Mouse (Mus musculus) cerebellum, adult 9-11 months (tissue): Measurements from ENCODE around the gene Fnip1.

ENCODE experiments used
- DNase-seq: peaks from one replicate; pipeline ENCODE4 v3.0.0; 2022

The Fnip1 gene

DNA sequence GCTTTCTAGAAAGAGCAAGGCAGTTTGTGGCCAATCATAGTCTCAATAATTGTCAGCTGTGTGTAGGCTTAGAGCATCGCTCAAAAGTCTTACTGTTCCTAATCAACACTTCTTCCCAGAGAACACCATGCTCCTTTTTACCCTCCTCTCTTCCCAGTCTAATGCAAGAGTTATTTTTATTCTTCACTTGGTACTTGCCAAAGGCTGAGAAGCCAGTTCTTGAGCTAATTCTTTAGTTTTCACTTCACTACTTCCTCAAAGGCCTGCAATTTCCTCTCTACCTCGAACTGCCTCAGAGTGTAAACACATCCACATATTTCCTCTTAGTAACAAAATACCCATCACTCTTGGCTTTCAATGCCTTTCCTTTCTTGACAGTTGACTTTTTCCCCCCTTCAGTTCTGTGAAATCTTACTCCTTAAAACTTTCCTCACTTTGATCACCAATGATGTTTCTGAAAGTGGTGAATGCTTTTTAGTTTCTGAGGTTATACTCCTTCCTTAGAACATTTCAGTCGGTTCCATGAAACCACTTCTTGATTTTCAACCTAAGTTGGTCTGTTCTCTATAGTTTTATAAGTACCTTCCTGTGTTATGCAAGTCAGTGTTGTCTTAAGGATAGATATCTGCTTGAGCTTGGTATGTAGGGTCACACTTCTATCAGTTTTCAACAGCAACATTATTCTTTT lies 26.7 kb downstream of the Fnip1 start:
- no peak for DNase-seq

DNA sequence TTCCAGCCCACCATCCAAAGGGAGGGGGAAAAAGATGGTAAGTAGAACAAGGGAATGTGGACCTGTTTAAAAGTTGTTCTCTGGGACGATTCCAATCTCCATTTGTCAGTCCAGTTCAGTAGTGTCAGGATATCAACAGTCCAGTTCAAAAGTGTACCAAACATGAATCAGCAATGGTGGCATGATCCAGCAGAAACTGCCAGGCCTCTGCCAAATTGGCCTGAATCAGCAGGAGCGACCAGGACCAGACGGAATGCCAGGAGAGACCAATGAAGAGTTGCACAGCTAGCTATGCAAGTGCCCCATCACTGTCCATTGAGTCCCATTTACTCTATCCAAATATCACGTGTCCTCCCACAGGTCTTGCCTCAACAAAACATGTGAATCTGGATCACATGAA lies 34.2 kb downstream of the Fnip1 start:
- DNase-seq: no peak

DNA sequence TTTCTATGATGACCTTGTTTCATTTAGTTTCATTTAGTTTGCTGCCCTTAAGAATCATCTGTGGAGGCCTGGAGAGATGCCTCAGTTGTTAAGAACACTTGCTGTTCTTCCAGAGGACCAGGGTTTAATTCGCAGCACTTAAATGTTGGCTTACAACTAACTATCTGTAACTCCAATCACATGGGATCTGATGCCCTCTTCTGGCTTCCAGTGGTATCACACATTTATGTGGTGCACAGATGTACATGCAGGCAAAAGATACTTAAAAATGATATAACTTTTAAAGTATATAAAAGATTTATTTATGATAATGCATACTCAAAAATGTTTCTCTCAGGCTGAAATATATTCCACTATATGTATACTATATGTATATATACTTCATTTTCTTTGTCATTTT lies 40.4 kb downstream of the Fnip1 start:
- no peak for DNase-seq

DNA sequence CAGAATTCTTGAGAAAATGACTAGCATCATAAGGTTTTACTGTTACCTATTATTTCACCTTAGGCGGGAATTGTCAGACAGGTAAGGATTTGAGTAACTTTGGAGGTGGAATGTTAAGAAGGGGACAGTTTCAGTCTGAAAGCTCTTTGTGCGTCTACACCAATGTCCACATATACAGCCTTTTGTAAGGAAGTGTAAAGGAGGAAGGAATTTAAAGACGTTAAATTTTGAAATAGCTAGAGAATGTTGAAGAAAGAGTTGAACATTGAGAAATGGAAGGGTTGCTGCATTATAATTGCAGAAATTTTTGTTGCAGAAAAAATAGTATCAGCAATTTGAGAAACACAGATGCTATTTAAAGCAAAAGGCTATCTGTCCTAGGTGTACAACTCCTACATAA lies 48.0 kb downstream of the Fnip1 start:
- no peak for DNase-seq

- no peak for DNase-seq
These were observed 54.1 kb downstream of the Fnip1 start for GRCm38 (mm10) chr11:54491946-54492558.

DNA sequence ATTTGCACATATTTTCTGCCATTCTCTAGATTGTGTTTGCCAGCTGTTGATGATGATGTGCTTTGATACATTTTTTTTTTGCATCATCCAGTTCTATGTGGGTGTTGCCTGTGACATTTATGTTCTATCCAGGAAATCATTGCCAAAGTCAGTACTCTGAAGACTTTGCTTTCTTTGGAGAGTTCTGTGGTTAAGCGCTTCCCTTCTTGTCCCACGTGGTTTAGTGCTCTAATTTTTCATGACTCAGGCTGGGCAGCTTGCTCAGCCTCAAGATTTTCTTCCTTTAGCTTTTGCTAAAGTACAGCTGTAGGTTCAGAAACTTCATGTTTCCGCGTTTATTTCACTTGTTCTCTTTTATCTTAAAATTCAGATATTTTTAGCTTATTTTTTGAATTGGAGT lies 54.6 kb downstream of the Fnip1 start:
- DNase-seq: no peak

- no peak for DNase-seq
These were observed 61.8 kb downstream of the Fnip1 start for GRCm38 (mm10) chr11:54499838-54500237.

GRCm38 (mm10) chr11:54502546-54503245 lies 64.7 kb downstream of the Fnip1 start:
- DNase-seq: no peak

DNA sequence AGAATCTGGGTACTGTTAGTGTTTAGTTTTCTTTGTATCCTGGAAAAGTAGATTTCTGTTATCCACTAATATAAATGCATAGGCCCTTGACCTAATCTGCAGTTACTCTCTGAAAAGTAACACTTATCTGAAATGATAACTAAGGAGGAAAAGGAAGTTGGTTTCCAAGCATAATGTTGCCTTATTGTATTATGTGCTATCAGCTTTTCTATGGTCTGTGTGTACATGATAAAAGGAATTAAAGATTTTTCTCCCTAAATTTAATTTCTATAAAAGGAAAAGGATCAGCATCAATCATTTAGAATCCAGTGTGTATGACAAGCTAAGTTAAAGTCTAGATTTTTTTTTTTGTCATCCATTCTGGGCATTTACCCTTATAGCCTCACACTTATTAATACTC lies 75.6 kb downstream of the Fnip1 start:
- DNase-seq: no peak

- DNase-seq: peak; percentile 42
These were observed 84.0 kb downstream of the Fnip1 start for GRCm38 (mm10) chr11:54521927-54522528.

DNA sequence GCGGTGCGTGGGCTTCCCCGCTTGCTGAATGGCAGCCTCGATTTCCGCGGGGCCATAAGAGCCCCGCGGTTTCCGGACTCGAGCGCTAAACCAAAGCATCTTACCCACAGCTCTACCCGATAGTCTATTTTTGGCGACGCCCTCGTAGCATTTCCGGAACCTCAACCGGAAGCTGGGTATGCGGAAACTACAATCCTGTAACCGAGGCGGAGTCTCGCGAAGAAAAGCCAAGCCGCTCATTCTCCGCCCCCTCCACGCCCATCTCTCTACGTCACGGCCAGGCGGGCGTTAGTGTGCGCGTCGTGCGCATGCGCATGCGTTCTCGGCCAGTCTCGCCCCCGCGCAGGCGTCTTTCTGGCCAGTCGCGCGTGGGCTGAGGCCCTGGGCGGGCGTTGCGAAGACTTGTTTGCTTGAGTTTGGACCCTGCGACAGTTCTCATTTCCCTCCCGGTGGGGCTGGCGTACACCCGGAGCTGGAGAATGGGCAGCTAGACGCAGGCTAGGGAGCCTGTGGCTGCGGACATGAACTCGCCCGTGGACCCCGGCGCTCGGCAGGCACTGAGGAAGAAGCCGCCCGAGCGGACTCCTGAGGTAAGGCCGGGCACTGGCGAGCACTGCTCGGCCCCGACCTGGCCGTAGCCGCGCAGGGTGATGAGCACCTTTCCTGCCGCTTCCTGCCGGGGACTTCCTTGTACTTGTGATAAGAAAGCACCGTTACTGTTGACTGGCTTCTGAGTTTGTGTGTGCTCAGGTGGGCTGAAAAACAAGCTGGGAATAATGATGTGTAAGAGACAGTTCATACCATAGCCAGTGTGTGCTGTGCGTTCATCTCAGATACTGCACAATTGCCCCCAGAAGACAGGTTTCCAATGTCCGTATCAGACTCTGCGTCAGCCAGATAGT lies 84.8 kb downstream of the Fnip1 start, which contains the start of gene Rapgef6:
Rapgef6 (plus strand) TSS at position 319 of the 902 bp plus-strand sequence.
- DNase-seq: peak; percentile 99

GRCm38 (mm10) chr11:54523431-54524001 lies 85.5 kb downstream of the Fnip1 start:
- no peak for DNase-seq

- DNase-seq: no peak
These were observed 90.0 kb downstream of the Fnip1 start for GRCm38 (mm10) chr11:54528002-54528401.

DNA sequence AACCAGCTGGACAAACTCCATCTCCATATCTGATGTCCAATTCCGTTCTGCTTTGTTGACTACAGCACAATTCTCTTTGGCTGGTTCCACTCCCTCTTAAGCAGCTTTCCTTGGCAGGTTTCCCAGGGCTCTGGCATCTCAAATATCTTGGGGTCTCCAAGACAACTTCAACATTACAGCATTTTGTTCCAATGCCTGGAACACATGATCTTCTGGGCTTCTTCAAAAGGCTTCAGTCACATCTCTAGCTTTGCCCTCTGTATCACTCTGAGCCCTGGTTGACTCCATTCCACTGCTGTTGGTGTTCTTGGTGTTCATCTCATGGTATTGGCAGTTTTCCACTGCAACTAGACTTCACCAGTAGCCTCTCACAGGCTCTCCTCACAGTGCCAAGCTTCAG lies 92.4 kb downstream of the Fnip1 start:
- no peak for DNase-seq

DNA sequence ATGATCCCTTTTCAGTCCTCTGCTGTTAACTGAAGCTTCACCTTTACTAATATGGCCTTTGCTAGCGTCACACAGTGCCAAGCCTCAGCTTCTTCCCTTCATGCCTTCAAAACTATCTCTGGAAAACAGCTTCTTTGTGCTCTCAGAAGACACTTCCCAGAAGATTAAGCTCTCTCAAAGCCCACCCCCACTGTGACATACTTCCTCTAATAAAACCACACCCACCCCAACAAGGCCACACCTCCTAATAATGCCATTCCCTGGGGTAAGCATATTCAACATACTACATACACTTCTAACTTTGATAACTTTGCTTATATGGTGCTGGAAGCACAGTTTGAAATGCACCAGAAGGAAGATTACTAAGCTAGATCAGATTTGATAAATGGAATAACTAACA lies 92.9 kb downstream of the Fnip1 start:
- DNase-seq: no peak

- no peak for DNase-seq
These were observed 95.8 kb downstream of the Fnip1 start for GRCm38 (mm10) chr11:54533834-54534233.

DNA sequence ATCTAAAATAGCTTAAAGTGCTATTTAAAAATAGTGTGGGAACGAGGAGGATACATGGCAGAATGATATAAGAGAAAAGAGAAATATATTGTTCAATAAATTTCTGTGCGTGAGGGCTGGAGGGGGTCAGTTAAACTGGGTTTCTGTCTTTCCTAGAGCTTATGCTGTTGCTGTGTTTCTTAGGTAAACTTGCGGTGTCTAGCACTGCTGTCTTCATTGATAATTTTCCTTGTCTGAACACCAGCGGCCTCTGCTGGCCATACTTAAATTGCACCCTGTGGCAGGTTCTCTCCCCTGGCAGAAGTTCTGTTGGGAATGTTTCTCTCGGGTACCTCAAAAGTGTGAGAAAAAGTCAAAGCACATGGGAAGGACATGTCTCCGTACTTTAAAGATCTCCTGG lies 96.9 kb downstream of the Fnip1 start:
- DNase-seq: peak; percentile 47

- DNase-seq: no peak
These were observed 101.0 kb downstream of the Fnip1 start for GRCm38 (mm10) chr11:54539031-54539430.

GRCm38 (mm10) chr11:54539486-54539885 lies 101.5 kb downstream of the Fnip1 start:
- DNase-seq: no peak

GRCm38 (mm10) chr11:54540328-54540727 lies 102.3 kb downstream of the Fnip1 start:
- DNase-seq: no peak

GRCm38 (mm10) chr11:54542414-54542813 lies 104.4 kb downstream of the Fnip1 start:
- no peak for DNase-seq

- no peak for DNase-seq
These were observed 117.0 kb downstream of the Fnip1 start for GRCm38 (mm10) chr11:54554970-54555369.
